Mouse (Mus musculus): ENCODE results near the gene Pfdn2. TPM values are rescaled to one million over a fixed set of nuclear protein-coding genes. Genes with fewer than 3 reads are reported as not detected.
A peak's percentile ranks its signal among the peaks of the same experiment; 100 is the strongest.
"Not testable (repeated sequence)": the region's sequence is repeated elsewhere in the genome, so short reads cannot be mapped to it uniquely, and the experiment has no call there.

Gene Pfdn2
- polyA plus RNA-seq, 1 experiment, result 25.8 TPM

DNA sequence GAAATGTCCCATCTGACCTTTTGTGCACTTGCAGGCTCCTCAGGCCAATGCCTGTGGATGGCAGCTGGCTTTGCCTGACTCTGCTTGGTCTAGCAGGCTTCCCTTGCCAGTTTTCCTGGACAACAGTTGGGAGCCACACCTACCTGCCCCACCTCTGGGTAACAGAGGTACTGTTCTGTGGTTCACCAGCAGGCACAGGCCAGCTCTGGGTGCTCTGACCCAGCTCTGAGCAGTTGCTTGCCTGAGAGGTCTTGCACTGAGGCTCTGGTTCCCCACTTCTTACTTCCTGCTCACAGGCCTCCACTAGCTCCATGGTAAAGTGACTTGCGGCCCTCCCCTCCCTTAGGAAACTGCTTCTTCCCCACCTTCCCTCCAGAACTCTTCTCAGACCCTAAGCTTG is 23.5 kb upstream of the Pfdn2 start:
- H3K4me3 ChIP-seq (ENCODE audit: control insufficient read depth, low read depth, low read length), result no peak overlapping the region
- H3K27ac ChIP-seq (ENCODE audit: control insufficient read depth, insufficient read depth, low read depth, low read length), result no peak overlapping the region

DNA sequence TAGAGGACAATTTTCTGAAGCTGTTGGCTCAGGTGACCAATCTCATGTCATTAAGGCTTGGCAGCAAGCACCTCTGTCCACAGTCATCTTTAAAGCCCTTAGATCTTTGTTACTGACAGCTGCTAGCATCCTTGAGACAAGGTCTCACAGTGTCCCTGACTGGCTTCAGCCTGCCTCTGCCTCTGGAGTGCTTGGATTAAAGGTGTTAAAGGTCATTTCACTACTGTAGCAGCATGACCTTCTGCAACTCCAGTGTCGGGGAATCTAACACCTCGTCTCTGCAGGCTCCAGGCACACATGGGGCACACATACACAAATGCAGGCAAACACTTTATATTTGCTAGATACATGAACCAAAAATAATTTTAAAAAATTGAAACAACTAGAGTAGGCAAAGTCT is 19.9 kb upstream of the Pfdn2 start:
- no peak overlapping the region for H3K27ac ChIP-seq (ENCODE audit: control insufficient read depth, insufficient read depth, low read depth, low read length)
- TF ChIP-seq CTCF (IDR thresholded peaks at IDR 0.05; ENCODE audit: control insufficient read depth, insufficient read depth, insufficient replicate concordance, low read depth, low read length), result no peak
- TF ChIP-seq POLR2A (IDR thresholded peaks at IDR 0.05; ENCODE audit: control insufficient read depth, low read depth, low read length), result no peak
- peaks cover 8% of the 10 kb centered on the region for H3K4me1 ChIP-seq (ENCODE audit: control insufficient read depth, insufficient read depth, low read length)
- H3K4me3 ChIP-seq (ENCODE audit: control insufficient read depth, low read depth, low read length), result no peak overlapping the region
- no peaks in the 10 kb centered on the region for H3K27me3 ChIP-seq (ENCODE audit: control insufficient read depth, insufficient read depth, low read length)
- H3K36me3 ChIP-seq (ENCODE audit: control insufficient read depth, insufficient read depth, low read length), result no peaks in the 10 kb centered on the region

More for the DNA sequence above, 23.5 kb upstream of the Pfdn2 start:
- TF ChIP-seq POLR2A (IDR thresholded peaks at IDR 0.05; ENCODE audit: control insufficient read depth, low read depth, low read length) (no peak), CTCF (IDR thresholded peaks at IDR 0.05; ENCODE audit: control insufficient read depth, insufficient read depth, insufficient replicate concordance, low read depth, low read length) (no peak)
- Histone ChIP-seq H3K4me1 (ENCODE audit: control insufficient read depth, insufficient read depth, low read length) (no peaks in the 10 kb centered on the region), H3K27me3 (ENCODE audit: control insufficient read depth, insufficient read depth, low read length) (no peaks in the 10 kb centered on the region), H3K36me3 (ENCODE audit: control insufficient read depth, insufficient read depth, low read length) (no peaks in the 10 kb centered on the region)

DNA sequence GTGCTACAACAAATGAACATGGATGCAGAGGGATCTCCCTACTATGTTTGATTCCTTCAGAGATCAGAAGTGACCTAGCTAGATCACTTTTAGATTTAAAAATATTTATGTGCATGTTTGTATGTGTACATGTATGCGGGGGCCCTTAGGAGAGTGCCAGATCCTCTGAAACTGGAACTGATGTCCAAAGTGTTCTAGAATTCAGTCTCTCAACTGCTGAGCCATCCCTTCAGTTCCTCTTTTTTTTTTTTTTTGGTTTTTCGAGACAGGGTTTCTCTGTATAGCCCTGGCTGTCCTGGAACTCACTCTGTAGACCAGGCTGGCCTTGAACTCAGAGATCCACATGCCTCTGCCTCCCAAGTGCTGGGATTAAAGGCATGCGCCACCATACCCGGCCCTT is 18.9 kb upstream of the Pfdn2 start:
- H3K4me1 ChIP-seq (ENCODE audit: control insufficient read depth, insufficient read depth, low read length); H3K27ac ChIP-seq (ENCODE audit: control insufficient read depth, insufficient read depth, low read depth, low read length); H3K4me3 ChIP-seq (ENCODE audit: control insufficient read depth, low read depth, low read length); H3K27me3 ChIP-seq (ENCODE audit: control insufficient read depth, insufficient read depth, low read length); H3K36me3 ChIP-seq (ENCODE audit: control insufficient read depth, insufficient read depth, low read length): not testable (repeated sequence)

DNA sequence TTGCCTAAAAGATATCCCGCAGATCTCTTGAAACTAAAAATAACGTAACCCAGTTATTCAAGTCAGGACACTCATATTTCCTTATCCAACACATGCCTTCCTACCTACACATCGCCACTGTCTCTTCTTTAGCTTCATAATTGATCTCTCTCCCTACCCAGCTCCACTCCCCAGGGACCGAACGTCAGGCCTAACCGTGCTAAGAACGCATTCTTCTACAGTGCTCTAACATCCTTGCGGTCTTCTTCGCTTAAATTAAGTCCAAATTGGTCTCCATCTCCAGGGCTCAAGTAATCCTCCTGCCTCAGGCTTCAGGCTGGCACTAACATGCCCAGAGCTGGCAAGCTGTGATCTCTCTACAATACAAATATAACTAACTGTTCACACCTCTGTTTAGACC is 17.2 kb upstream of the Pfdn2 start:
- H3K36me3 ChIP-seq (ENCODE audit: control insufficient read depth, insufficient read depth, low read length), result no peaks in the 10 kb centered on the region
- TF ChIP-seq CTCF (IDR thresholded peaks at IDR 0.05; ENCODE audit: control insufficient read depth, insufficient read depth, insufficient replicate concordance, low read depth, low read length) (no peak), POLR2A (IDR thresholded peaks at IDR 0.05; ENCODE audit: control insufficient read depth, low read depth, low read length) (no peak)
- peak overlapping the region; percentile 96 for H3K27ac ChIP-seq (ENCODE audit: control insufficient read depth, insufficient read depth, low read depth, low read length)
- no peaks in the 10 kb centered on the region for H3K27me3 ChIP-seq (ENCODE audit: control insufficient read depth, insufficient read depth, low read length)
- peak overlapping the region; percentile 92 for H3K4me3 ChIP-seq (ENCODE audit: control insufficient read depth, low read depth, low read length)
- H3K4me1 ChIP-seq (ENCODE audit: control insufficient read depth, insufficient read depth, low read length), result peaks cover 8% of the 10 kb centered on the region

DNA sequence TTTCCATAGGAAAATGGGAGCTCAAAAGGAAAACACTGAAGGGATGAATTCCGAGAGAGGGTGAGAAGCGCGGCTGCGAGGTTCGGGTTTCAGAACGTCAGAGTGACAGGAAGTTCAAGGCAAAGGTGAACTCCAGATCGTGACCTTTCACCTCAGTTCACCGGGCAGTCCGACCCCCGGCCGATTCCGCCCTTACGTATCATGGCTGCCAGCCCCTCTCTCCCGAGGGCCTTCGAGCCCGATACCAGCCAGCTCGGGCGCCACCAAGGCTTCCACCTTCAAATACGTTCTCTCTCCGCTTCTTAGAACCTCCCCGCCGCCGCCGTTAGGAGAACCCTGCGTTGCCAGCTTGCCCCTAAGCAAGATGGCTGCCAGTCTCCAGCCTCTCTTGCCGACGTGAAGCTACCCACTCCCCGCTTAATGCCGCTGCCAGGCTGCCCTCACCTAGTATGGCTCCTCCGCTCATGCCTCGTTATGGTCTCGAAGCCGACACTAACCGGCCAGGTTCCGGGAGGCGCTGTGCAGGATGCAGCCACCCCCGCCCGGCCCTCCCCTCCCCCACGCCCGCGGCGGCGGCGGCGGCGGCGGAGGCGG is 16.5 kb upstream of the Pfdn2 start, which contains the start of gene Dedd:
Gene Dedd (plus strand): TSS at position 307 of the 594 bp plus-strand sequence.
- TF ChIP-seq POLR2A (IDR thresholded peaks at IDR 0.05; ENCODE audit: control insufficient read depth, low read depth, low read length), result peak; percentile 52
- no peak for TF ChIP-seq CTCF (IDR thresholded peaks at IDR 0.05; ENCODE audit: control insufficient read depth, insufficient read depth, insufficient replicate concordance, low read depth, low read length)
- Histone ChIP-seq H3K27me3 (ENCODE audit: control insufficient read depth, insufficient read depth, low read length) (no peaks in the 10 kb centered on the region), H3K27ac (ENCODE audit: control insufficient read depth, insufficient read depth, low read depth, low read length) (peak within 1 kb of the TSS; percentile 96)

DNA sequence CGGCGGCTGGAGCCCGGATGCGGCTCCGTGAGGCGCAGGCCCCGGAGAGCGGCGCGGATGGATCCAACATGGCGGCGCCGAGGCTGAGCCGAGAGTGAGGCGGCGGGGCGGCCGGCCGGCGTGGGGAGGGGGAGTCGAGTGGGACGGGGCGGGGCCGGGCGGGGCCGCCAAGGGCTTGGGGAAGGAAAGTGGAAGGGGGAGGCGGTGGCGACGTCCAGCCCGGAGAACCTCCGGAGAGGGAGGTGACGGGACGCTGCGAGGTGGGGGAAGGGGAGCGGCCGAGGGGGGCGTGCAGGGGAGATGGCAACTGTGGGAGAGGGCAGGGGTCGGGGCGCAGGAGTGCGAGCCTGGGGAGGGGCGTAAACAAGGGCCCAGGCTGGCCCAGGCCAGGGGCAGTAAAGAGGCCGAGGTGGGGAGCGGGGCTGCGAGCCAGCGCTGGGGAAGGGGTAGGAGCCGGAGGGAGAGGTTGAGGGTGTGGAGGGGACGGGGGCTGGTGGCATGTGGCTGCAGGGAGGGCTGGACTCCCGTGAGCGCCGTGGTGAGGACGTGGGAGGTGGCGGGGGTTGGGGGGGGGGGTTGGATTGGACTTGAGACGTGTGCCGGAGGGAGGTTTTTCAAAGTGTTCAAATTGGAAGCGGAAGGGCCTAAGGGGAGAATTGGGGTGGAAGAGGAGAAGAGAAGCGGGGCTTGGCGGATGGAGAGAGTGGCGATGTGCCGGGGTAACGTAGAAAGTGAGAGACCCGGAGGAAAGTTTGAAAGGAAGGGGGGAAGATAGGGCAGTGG is 15.8 kb upstream of the Pfdn2 start:
- TF ChIP-seq POLR2A (IDR thresholded peaks at IDR 0.05; ENCODE audit: control insufficient read depth, low read depth, low read length), result peak; percentile 17; the same call in 1 of the 2 replicates
- no peak for TF ChIP-seq CTCF (IDR thresholded peaks at IDR 0.05; ENCODE audit: control insufficient read depth, insufficient read depth, insufficient replicate concordance, low read depth, low read length)
- H3K27ac ChIP-seq (ENCODE audit: control insufficient read depth, insufficient read depth, low read depth, low read length), result peak overlapping the region; percentile 73

More for the DNA sequence above, 16.5 kb upstream of the Pfdn2 start, which contains the start of gene Dedd:
- H3K4me1 ChIP-seq (ENCODE audit: control insufficient read depth, insufficient read depth, low read length), result peaks cover 8% of the 10 kb centered on the region
- no peaks in the 10 kb centered on the region for H3K36me3 ChIP-seq (ENCODE audit: control insufficient read depth, insufficient read depth, low read length)
- peak within 1 kb of the TSS; percentile 92 for H3K4me3 ChIP-seq (ENCODE audit: control insufficient read depth, low read depth, low read length)

DNA sequence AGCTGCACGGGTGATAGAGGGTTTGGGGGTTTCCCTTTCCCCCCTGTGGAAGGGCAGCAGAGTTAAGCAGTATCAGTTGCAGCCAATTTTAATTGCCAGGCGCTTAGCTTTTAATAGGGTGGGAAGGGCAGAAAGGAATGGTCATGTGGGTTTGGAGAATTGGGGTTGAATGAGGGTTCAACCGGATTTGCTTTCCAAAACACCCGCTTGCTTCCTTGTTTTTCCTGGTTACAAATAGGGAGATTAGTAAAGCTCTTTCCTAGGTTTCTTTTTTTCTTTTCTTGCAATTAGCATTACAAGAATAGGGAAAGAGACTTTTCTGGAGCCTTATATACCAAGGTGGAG is 15.3 kb upstream of the Pfdn2 start:
- TF ChIP-seq POLR2A (IDR thresholded peaks at IDR 0.05; ENCODE audit: control insufficient read depth, low read depth, low read length), result no peak
- no peak for TF ChIP-seq CTCF (IDR thresholded peaks at IDR 0.05; ENCODE audit: control insufficient read depth, insufficient read depth, insufficient replicate concordance, low read depth, low read length)
- Histone ChIP-seq H3K4me1 (ENCODE audit: control insufficient read depth, insufficient read depth, low read length) (peaks cover 8% of the 10 kb centered on the region), H3K27me3 (ENCODE audit: control insufficient read depth, insufficient read depth, low read length) (no peaks in the 10 kb centered on the region), H3K4me3 (ENCODE audit: control insufficient read depth, low read depth, low read length) (peak overlapping the region; percentile 92), H3K27ac (ENCODE audit: control insufficient read depth, insufficient read depth, low read depth, low read length) (peak overlapping the region; percentile 73), H3K36me3 (ENCODE audit: control insufficient read depth, insufficient read depth, low read length) (no peaks in the 10 kb centered on the region)

More for the DNA sequence above, 15.8 kb upstream of the Pfdn2 start:
- Histone ChIP-seq H3K36me3 (ENCODE audit: control insufficient read depth, insufficient read depth, low read length) (no peaks in the 10 kb centered on the region), H3K4me1 (ENCODE audit: control insufficient read depth, insufficient read depth, low read length) (peaks cover 8% of the 10 kb centered on the region), H3K27me3 (ENCODE audit: control insufficient read depth, insufficient read depth, low read length) (no peaks in the 10 kb centered on the region), H3K4me3 (ENCODE audit: control insufficient read depth, low read depth, low read length) (peak overlapping the region; percentile 92)

Data from testis, adult 2 months (tissue).